11 mouse cellular contexts compared by ENCODE assay signal in genomic region chr1:128712876-128713275, GRCm38 (mm10).
A peak's percentile ranks its signal among the peaks of the same experiment; 100 is the strongest.
DNase-seq lines count a peak whose midpoint lies in the region; ATAC-seq and TF ChIP-seq lines count a peak whose summit lies in the region.
"Had no signal": no experiment of that assay in that cellular context is flagged by ENCODE, and none has a peak within 500 bp of the region (broad histone marks: within the 10 kb centered on the region; RNA-seq: fewer than 3 reads in every experiment).

No protein-coding gene starts in this region.

- ATAC-seq in heart, postnatal 0 days (ENCODE audit: insufficient read depth, low read depth), result 0 out of 2 replicates have a peak, but pooled peaks have one; percentile 17
- ATAC-seq in lung, embryonic 16.5 days (ENCODE audit: low read depth), result peak; percentile 73
- ATAC-seq: midbrain, embryonic 13.5 days had no signal

- TF ChIP-seq EP300 in heart, postnatal 0 days (IDR thresholded peaks at IDR 0.05; ENCODE audit: low read depth), result no peak

- H3K27me3 ChIP-seq in heart, postnatal 0 days (ENCODE audit: control insufficient read depth, insufficient read depth, low read length), result no peaks in the 10 kb centered on the region
- H3K27me3 ChIP-seq in lung, embryonic 16.5 days (ENCODE audit: control insufficient read depth, insufficient read depth, low read depth, low read length), result no peaks in the 10 kb centered on the region
- H3K27me3 ChIP-seq in kidney, adult 2 months (replicated peaks; ENCODE audit: control insufficient read depth, insufficient read depth, low read length), result no peaks in the 10 kb centered on the region
- H3K27me3 ChIP-seq: midbrain, embryonic 13.5 days had no signal

- no peaks in the 10 kb centered on the region for H3K36me3 ChIP-seq in heart, postnatal 0 days (replicated peaks; ENCODE audit: control insufficient read depth, insufficient read depth, low read length)
- H3K36me3 ChIP-seq in lung, embryonic 16.5 days (ENCODE audit: control insufficient read depth, insufficient read depth, low read length), result no peaks in the 10 kb centered on the region
- H3K36me3 ChIP-seq in kidney, adult 2 months (ENCODE audit: control insufficient read depth, insufficient read depth, low read length), result no peaks in the 10 kb centered on the region
- H3K36me3 ChIP-seq: midbrain, embryonic 13.5 days had no signal

- intact Hi-C loops in heart, postnatal 25 days (cut with DNase I), result no loop called here
- intact Hi-C loops in heart, postnatal 14 days (cut with DNase I), result no loop called here

- no peak overlapping the region for H3K27ac ChIP-seq in heart, postnatal 0 days (ENCODE audit: low read depth)
- H3K27ac ChIP-seq in lung, embryonic 16.5 days (ENCODE audit: low read length), result peak overlapping the region; percentile 36; the same call in 1 of the 2 replicates
- H3K27ac ChIP-seq in kidney, adult 2 months (ENCODE audit: insufficient read depth, low read depth, low read length), result no peak overlapping the region
- H3K27ac ChIP-seq: midbrain, embryonic 13.5 days had no signal

- no peaks in the 10 kb centered on the region for H3K9me3 ChIP-seq in heart, postnatal 0 days (replicated peaks; ENCODE audit: control insufficient read depth, low read length)
- H3K9me3 ChIP-seq in lung, embryonic 16.5 days (ENCODE audit: control insufficient read depth, low read length), result no peaks in the 10 kb centered on the region
- H3K9me3 ChIP-seq: midbrain, embryonic 13.5 days had no signal

- no peak overlapping the region for H3K9ac ChIP-seq in heart, postnatal 0 days (replicated peaks; ENCODE audit: low read depth, low read length)
- no peak overlapping the region; the same call in 1 of the 2 replicates for H3K9ac ChIP-seq in lung, embryonic 16.5 days (ENCODE audit: low read length)
- H3K9ac ChIP-seq: midbrain, embryonic 13.5 days had no signal

- no peak for TF ChIP-seq CTCF in heart, postnatal 0 days (IDR thresholded peaks at IDR 0.05; ENCODE audit: low read depth)
- no peak for TF ChIP-seq CTCF in kidney, adult 2 months (conservative IDR thresholded peaks at IDR 0.05; ENCODE audit: insufficient read depth, insufficient read length, low read depth, low read length)

- WGBS in heart, postnatal 0 days, result 65% methylated on average over 7 of the region's 7 CpGs
- WGBS in lung, embryonic 16.5 days, result 40% methylated on average over 7 of the region's 7 CpGs
- 66% methylated on average over 7 of the region's 7 CpGs for WGBS in kidney, adult 2 months

- no peak for DNase-seq in heart, postnatal 0 days (ENCODE audit: low spot score)
- DNase-seq in heart, postnatal 25 days (ENCODE audit: low spot score), result no peak
- DNase-seq in heart, postnatal 14 days, result peak; percentile 9 to 23
- peak; percentile 50 to 58 for DNase-seq in spleen, postnatal 36 days (ENCODE audit: low spot score in 2 of 2)
- no peak for DNase-seq in ovary, postnatal 36 days (ENCODE audit: low spot score)
- no peak for DNase-seq in kidney, adult 2 months
- DNase-seq in gastrocnemius, postnatal 4 days (ENCODE audit: low spot score in 2 of 2), result no peak
- DNase-seq: kidney, adult 8-10 months had no signal

- peaks cover 5% of the 10 kb centered on the region; the same call in 1 of the 2 replicates for H3K4me1 ChIP-seq in heart, postnatal 0 days (ENCODE audit: control insufficient read depth, insufficient read depth)
- peaks cover 6% of the 10 kb centered on the region for H3K4me1 ChIP-seq in lung, embryonic 16.5 days (replicated peaks; ENCODE audit: control insufficient read depth, insufficient read depth, low read length)
- H3K4me1 ChIP-seq in kidney, adult 2 months (ENCODE audit: control insufficient read depth, insufficient read depth, low read length), result no peaks in the 10 kb centered on the region

- no peak overlapping the region for H3K4me2 ChIP-seq in heart, postnatal 0 days (ENCODE audit: low read depth, low read length)
- H3K4me2 ChIP-seq in lung, embryonic 16.5 days (ENCODE audit: low read depth, low read length), result 0 out of 2 replicates have a peak overlapping the region, but pooled peaks have one; percentile 1
- H3K4me2 ChIP-seq: midbrain, embryonic 13.5 days had no signal

- TF ChIP-seq POLR2A in kidney, adult 2 months (IDR thresholded peaks at IDR 0.05; ENCODE audit: low read depth, low read length), result no peak

- H3K4me3 ChIP-seq in heart, postnatal 0 days (ENCODE audit: low read depth, low read length), result no peak overlapping the region
- no peak overlapping the region for H3K4me3 ChIP-seq in lung, embryonic 16.5 days (ENCODE audit: low read length)
- no peak overlapping the region for H3K4me3 ChIP-seq in kidney, adult 2 months (ENCODE audit: insufficient read depth, low read depth, low read length)
- H3K4me3 ChIP-seq: erythroblast, embryonic 14.5 days; midbrain, embryonic 13.5 days had no signal

Comparison
In these comparisons a context has a peak if more than half of its experiments do, and no peak if none do; other contexts are left out.
1. DNase-seq: peak in heart, postnatal 14 days (2 of 2) and spleen, postnatal 36 days (2 of 2); none in heart, postnatal 0 days (single experiment), heart, postnatal 25 days (single experiment), ovary, postnatal 36 days (single experiment), kidney, adult 2 months (single experiment) and gastrocnemius, postnatal 4 days (0 of 2).